7 mouse cellular contexts compared by ENCODE assay signal in the genomic region with DNA sequence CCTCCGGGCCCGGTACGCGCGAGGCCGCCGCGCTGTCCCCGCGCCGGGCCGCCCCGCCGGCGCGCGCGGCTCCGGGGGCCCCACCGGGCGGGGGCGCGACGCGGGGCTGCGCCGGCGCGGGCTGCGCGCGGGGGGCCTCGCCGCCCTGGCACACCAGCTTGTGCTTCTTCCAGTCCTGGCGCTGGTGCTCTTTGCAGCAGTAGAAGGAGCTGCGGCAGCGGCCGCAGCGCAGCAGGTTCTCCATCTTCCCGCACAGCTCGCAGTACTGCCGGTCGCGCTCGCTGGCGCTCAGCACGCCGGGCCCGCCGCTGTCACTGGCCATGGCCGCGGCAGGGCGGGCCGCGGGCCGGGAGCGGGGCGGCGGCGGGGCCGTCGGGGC. TPM values are rescaled to one million over a fixed set of nuclear protein-coding genes. Genes with fewer than 3 reads are reported as not detected.
DNase-seq lines count a peak whose midpoint lies in the region; TF ChIP-seq lines count a peak whose summit lies in the region.

No protein-coding gene starts in this region.

- H3ac ChIP-seq in myocyte (ENCODE audit: control insufficient read depth, insufficient read length), result peak overlapping the region; percentile 94

- no peak for TF ChIP-seq POLR2A in embryonic fibroblast, embryonic 13.5 days (IDR thresholded peaks at IDR 0.05; ENCODE audit: low read depth, low read length)
- TF ChIP-seq POLR2A in myocyte (IDR thresholded peaks at IDR 0.05; ENCODE audit: insufficient read length, low read depth), result no peak

- H3K4me1 ChIP-seq in embryonic fibroblast, embryonic 13.5 days (ENCODE audit: control insufficient read depth, insufficient read depth, low read length), result peaks cover 11% of the 10 kb centered on the region; the same call in 1 of the 2 replicates

- intact Hi-C loops in left cerebral cortex, postnatal 4 days (cut with DNase I), result loop anchor here (5.0 kb wide), 2 partner anchors 51 to 64 kb away; a partner anchor contains a TSS

- H3K4me2 ChIP-seq in myocyte (ENCODE audit: low read depth), result no peak overlapping the region

- DNase-seq in left cerebral cortex, postnatal 4 days, result peak; percentile 39
- no peak for DNase-seq in left cerebral cortex, adult 11 months (ENCODE audit: low spot score)
- peak; percentile 67 for DNase-seq in ZHBTc4 (ENCODE audit: low read depth, low spot score)
- DNase-seq in layer of hippocampus, postnatal 36 days, result peak; percentile 24 to 44
- no peak for DNase-seq in B cell, adult 2 months

- peak overlapping the region; percentile 88 for H3K4me3 ChIP-seq in embryonic fibroblast, embryonic 13.5 days (ENCODE audit: insufficient read depth, low read length)
- peak overlapping the region; percentile 94 for H3K4me3 ChIP-seq in myocyte

- H3K27ac ChIP-seq in embryonic fibroblast, embryonic 13.5 days (ENCODE audit: insufficient read depth, low read length), result peak overlapping the region; percentile 74

- TF ChIP-seq CTCF in embryonic fibroblast, embryonic 13.5 days (IDR thresholded peaks at IDR 0.05; ENCODE audit: borderline replicate concordance, insufficient read depth, low read length), result no peak

- no peaks in the 10 kb centered on the region for H3K27me3 ChIP-seq in myocyte (ENCODE audit: control insufficient read depth, insufficient read depth, insufficient read length)

- no peaks in the 10 kb centered on the region for H3K36me3 ChIP-seq in myocyte (ENCODE audit: control insufficient read depth, insufficient read depth)

- peaks cover 53% of the 10 kb centered on the region for H3K79me2 ChIP-seq in myocyte (ENCODE audit: control insufficient read depth, insufficient read depth)

TF ChIP-seq in myocyte, 11 proteins besides CTCF, POLR2A, EP300 and RAD21:
- TF ChIP-seq MYOG (IDR thresholded peaks at IDR 0.05; ENCODE audit: control insufficient read depth in 1 of 3, insufficient read depth in 1 of 3, insufficient read length in 2 of 3, low read depth in 2 of 3) (no peak), E2F4 (IDR thresholded peaks at IDR 0.05; ENCODE audit: insufficient read depth) (no peak), TCF12 (IDR thresholded peaks at IDR 0.05; ENCODE audit: insufficient read depth, poor library complexity, severe bottlenecking) (no peak), MAX (IDR thresholded peaks at IDR 0.05; ENCODE audit: low read depth) (no peak), USF1 (IDR thresholded peaks at IDR 0.05; ENCODE audit: low read depth) (no peak), MYOD1 (IDR thresholded peaks at IDR 0.05; ENCODE audit: control insufficient read depth in 1 of 3, insufficient read length in 2 of 3, low read depth in 2 of 3) (no peak), CEBPB (IDR thresholded peaks at IDR 0.05; ENCODE audit: insufficient read depth, poor library complexity, severe bottlenecking) (no peak), SRF (IDR thresholded peaks at IDR 0.05; ENCODE audit: control insufficient read depth, insufficient read length, low read depth) (no peak), REST (IDR thresholded peaks at IDR 0.05; ENCODE audit: insufficient read depth, insufficient read length) (no peak), TCF3 (IDR thresholded peaks at IDR 0.05; ENCODE audit: insufficient read length, low read depth) (no peak), POLR2AphosphoS2 (IDR thresholded peaks at IDR 0.05; ENCODE audit: insufficient read length, low read depth) (no peak)

RNA-seq across cellular contexts. Expression of a gene that starts 0.4 kb away (rescaled TPM):
- total RNA-seq in left cerebral cortex, postnatal 4 days (2021), result 10 to 100 TPM; 57.0 to 59.0 TPM
- 33.1 and 33.7 TPM in 2 replicates for polyA plus RNA-seq in embryonic fibroblast, embryonic 13.5 days (2011; ENCODE audit: insufficient read length, low read depth, missing spikeins)
- 10 to 100 TPM; 62.5 to 63.4 TPM for total RNA-seq in layer of hippocampus, postnatal 36 days (2021)
- polyA plus RNA-seq in myocyte (2012; fragmentation: generic; extraction: Trizol), result 35.8 TPM

RNA-seq across cellular contexts. Expression of a gene that starts 51.0 kb away (rescaled TPM):
- total RNA-seq in left cerebral cortex, postnatal 4 days (2021), result 10 to 100 TPM; 17.2 to 17.6 TPM
- 18.5 and 19.1 TPM in 2 replicates for polyA plus RNA-seq in embryonic fibroblast, embryonic 13.5 days (2011; ENCODE audit: insufficient read length, low read depth, missing spikeins)
- total RNA-seq in layer of hippocampus, postnatal 36 days (2021), result 10 to 100 TPM; 14.4 to 16.1 TPM
- 13.3 TPM for polyA plus RNA-seq in myocyte (2012; fragmentation: generic; extraction: Trizol)

RNA-seq across cellular contexts. Expression of a gene that starts 51.2 kb away (rescaled TPM):
- total RNA-seq in left cerebral cortex, postnatal 4 days (2021), result 10 to 100 TPM; 32.8 to 33.8 TPM
- 15.7 and 18.1 TPM in 2 replicates for polyA plus RNA-seq in embryonic fibroblast, embryonic 13.5 days (2011; ENCODE audit: insufficient read length, low read depth, missing spikeins)
- 10 to 100 TPM; 36.6 to 36.8 TPM for total RNA-seq in layer of hippocampus, postnatal 36 days (2021)
- polyA plus RNA-seq in myocyte (2012; fragmentation: generic; extraction: Trizol), result 8.8 TPM

Comparison
In these comparisons a context has a peak if more than half of its experiments do, and no peak if none do; other contexts are left out.
1. DNase-seq: peak in left cerebral cortex, postnatal 4 days (single experiment), ZHBTc4 (single experiment) and layer of hippocampus, postnatal 36 days (2 of 2); none in left cerebral cortex, adult 11 months (single experiment) and B cell, adult 2 months (0 of 2).